Mouse (Mus musculus) neural tube, embryonic 13.5 days (tissue): Measurements from ENCODE around the gene Slc52a3. TPM values are rescaled to one million over a fixed set of nuclear protein-coding genes. Genes with fewer than 3 reads are reported as not detected.
A peak's percentile ranks its signal among the peaks of the same experiment; 100 is the strongest.

Experiments used
- ATAC-seq: fragments of 200-750 bp; cut with Nextera tagmentation; 2 replicates; pipeline ENCODE4 v1.8.0; 2017; ENCODE audit warnings: low read depth, mild to moderate bottlenecking, moderate TSS enrichment, moderate library complexity
- H3K27ac ChIP-seq: fragments of 300-500 bp; sonication (generic); replicated peaks from 2 replicates; pipeline ENCODE4 v1.5.1; 2015; ENCODE audit warnings: moderate library complexity, mild to moderate bottlenecking, inconsistent platforms
- H3K27me3 ChIP-seq: fragments of 300-500 bp; sonication (generic); 2 replicates; pipeline ENCODE4 v1.6.1; 2015; ENCODE audit warnings: mild to moderate bottlenecking, inconsistent platforms
- H3K36me3 ChIP-seq: fragments of 300-500 bp; sonication (generic); 2 replicates; pipeline ENCODE4 v1.6.1; 2015; ENCODE audit warnings: mild to moderate bottlenecking, inconsistent platforms
- H3K4me1 ChIP-seq: fragments of 300-500 bp; sonication (generic); replicated peaks from 2 replicates; pipeline ENCODE4 v1.6.1; 2015; ENCODE audit warnings: inconsistent platforms
- H3K4me2 ChIP-seq: fragments of 300-500 bp; sonication (generic); 2 replicates; pipeline ENCODE4 v1.6.1; 2015; ENCODE audit warnings: inconsistent platforms, mild to moderate bottlenecking, moderate library complexity
- H3K4me3 ChIP-seq: fragments of 300-500 bp; sonication (generic); 2 replicates; pipeline ENCODE4 v1.5.1; 2015; ENCODE audit warnings: mild to moderate bottlenecking, inconsistent platforms
- H3K9ac ChIP-seq: fragments of 300-500 bp; sonication (generic); 2 replicates; pipeline ENCODE4 v1.6.1; 2015; ENCODE audit warnings: moderate library complexity, mild to moderate bottlenecking, inconsistent platforms
- H3K9me3 ChIP-seq: fragments of 300-500 bp; sonication (generic); 2 replicates; pipeline ENCODE4 v1.6.1; 2016; ENCODE audit warnings: inconsistent platforms
- WGBS: fragments of 180-500 bp; shearing (Covaris S2); methylation state at CpG from one replicate; pipeline ENCODE4 v1.1.7; 2015; 5-methylcytosine and 5-hydroxymethylcytosine counted together
- polyA plus RNA-seq: library from polyadenylated mRNA; unstranded; fragments of >200 nt; fragmentation: Nextera tagmentation; extraction: Ambion mirVana; gene quantifications from 2 replicates; pipeline ENCODE4 v1.2.1, GENCODE M21; 2015

Gene Slc52a3
- polyA plus RNA-seq, 1 experiment from 2014 or later, result 0.99 TPM

GRCm38 (mm10) chr2:152030986-152031385, 34.7 kb downstream of the Slc52a3 start:
- no peak overlapping the region for H3K4me3 ChIP-seq
- H3K27ac ChIP-seq, result no peak overlapping the region
- H3K27me3 ChIP-seq, result peaks cover 22% of the 10 kb centered on the region
- no peak overlapping the region for H3K9ac ChIP-seq
- no peak overlapping the region for H3K4me2 ChIP-seq
- H3K4me1 ChIP-seq, result peaks cover 17% of the 10 kb centered on the region
- peaks cover 7% of the 10 kb centered on the region; the same call in 1 of the 2 replicates for H3K9me3 ChIP-seq
- H3K36me3 ChIP-seq, result no peaks in the 10 kb centered on the region
- no peak for ATAC-seq
- 87% methylated on average over 5 of the region's 5 CpGs for WGBS

GRCm38 (mm10) chr2:152040101-152040500, 43.8 kb downstream of the Slc52a3 start:
- no peak overlapping the region for H3K9ac ChIP-seq
- no peak for ATAC-seq
- no peaks in the 10 kb centered on the region for H3K36me3 ChIP-seq
- H3K27me3 ChIP-seq, result peaks cover 13% of the 10 kb centered on the region
- no peak overlapping the region for H3K27ac ChIP-seq
- no peak overlapping the region for H3K4me3 ChIP-seq
- no peak overlapping the region for H3K4me2 ChIP-seq
- H3K9me3 ChIP-seq, result peaks cover 7% of the 10 kb centered on the region; the same call in 1 of the 2 replicates
- H3K4me1 ChIP-seq, result peaks cover 11% of the 10 kb centered on the region; the same call in 1 of the 2 replicates

DNA sequence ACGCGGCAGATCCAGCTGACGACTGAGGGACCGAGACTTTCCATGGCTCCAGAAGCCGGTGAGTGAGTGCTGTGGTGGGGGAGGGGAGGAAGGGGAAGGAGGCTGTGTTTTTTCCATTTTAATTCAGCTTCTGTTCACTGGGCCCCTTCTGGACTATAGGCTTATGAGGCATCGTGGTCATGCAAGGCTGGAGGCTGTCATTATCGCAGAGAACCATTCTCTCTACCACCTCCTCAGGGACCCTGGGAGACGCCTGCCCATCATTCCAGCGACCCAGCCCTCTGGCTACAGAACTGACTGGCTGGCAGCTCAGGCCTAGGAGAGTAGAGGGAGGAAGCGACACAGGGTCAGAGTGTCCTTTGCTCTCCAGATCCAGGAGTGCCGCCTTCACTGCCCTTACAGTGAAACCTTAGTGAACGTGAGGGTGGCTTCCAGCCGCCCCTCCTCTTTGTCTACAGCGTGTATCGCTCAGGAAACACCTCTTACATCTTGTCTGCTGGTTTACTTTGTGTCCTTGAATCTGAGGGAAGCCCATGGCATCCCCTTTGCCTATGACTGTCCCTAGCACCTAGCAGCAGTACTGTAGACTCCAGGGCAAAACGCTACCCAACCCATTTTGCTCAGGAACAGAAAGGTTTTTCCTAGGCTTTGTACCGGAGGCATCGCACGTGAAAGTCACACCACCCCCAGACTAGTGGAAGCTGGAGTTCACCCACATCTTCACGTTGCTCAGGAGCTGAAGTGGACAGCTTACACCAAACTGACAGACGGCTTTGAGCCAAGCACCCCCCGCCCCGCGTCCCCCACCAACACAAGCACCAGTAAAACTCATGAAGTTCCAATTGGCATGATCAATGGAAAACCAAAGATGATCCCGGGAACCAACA, 51.0 kb downstream of the Slc52a3 start:
- Histone ChIP-seq H3K9me3 (0 out of 2 replicates have a peak, but pooled peaks cover 3% of the 10 kb centered on the region), H3K36me3 (no peaks in the 10 kb centered on the region), H3K27me3 (peaks cover 4% of the 10 kb centered on the region), H3K9ac (0 out of 2 replicates have a peak overlapping the region, but pooled peaks have one; percentile 2), H3K4me3 (peak overlapping the region; percentile 45; the same call in 1 of the 2 replicates), H3K27ac (peak overlapping the region; percentile 97), H3K4me1 (peaks cover 68% of the 10 kb centered on the region), H3K4me2 (peak overlapping the region; percentile 83)
- WGBS, result 1% methylated on average over 25 of the region's 25 CpGs
- ATAC-seq, result peak; percentile 34

- peak overlapping the region; percentile 97 for H3K27ac ChIP-seq
- H3K27me3 ChIP-seq, result peaks cover 10% of the 10 kb centered on the region
- ATAC-seq, result peak; percentile 46
- peak overlapping the region; percentile 45 for H3K4me3 ChIP-seq
- peaks cover 68% of the 10 kb centered on the region for H3K4me1 ChIP-seq
- peak overlapping the region; percentile 83 for H3K4me2 ChIP-seq
- H3K36me3 ChIP-seq, result no peaks in the 10 kb centered on the region
- peak overlapping the region; percentile 80 for H3K9ac ChIP-seq
- under 1% methylated on average over 78 of the region's 82 CpGs for WGBS
- 0 out of 2 replicates have a peak, but pooled peaks cover 3% of the 10 kb centered on the region for H3K9me3 ChIP-seq
These were observed 52.0 kb downstream of the Slc52a3 start for GRCm38 (mm10) chr2:152048003-152048980.

- Histone ChIP-seq H3K4me1 (peaks cover 66% of the 10 kb centered on the region), H3K36me3 (no peaks in the 10 kb centered on the region), H3K27ac (peak overlapping the region; percentile 97), H3K9ac (peak overlapping the region; percentile 80), H3K4me2 (peak overlapping the region; percentile 83), H3K27me3 (peaks cover 18% of the 10 kb centered on the region), H3K4me3 (peak overlapping the region; percentile 45), H3K9me3 (0 out of 2 replicates have a peak, but pooled peaks cover 3% of the 10 kb centered on the region)
- WGBS, result under 1% methylated on average over 24 of the region's 24 CpGs
- ATAC-seq, result peak; percentile 12
These were observed 52.7 kb downstream of the Slc52a3 start for GRCm38 (mm10) chr2:152048981-152049441.

DNA sequence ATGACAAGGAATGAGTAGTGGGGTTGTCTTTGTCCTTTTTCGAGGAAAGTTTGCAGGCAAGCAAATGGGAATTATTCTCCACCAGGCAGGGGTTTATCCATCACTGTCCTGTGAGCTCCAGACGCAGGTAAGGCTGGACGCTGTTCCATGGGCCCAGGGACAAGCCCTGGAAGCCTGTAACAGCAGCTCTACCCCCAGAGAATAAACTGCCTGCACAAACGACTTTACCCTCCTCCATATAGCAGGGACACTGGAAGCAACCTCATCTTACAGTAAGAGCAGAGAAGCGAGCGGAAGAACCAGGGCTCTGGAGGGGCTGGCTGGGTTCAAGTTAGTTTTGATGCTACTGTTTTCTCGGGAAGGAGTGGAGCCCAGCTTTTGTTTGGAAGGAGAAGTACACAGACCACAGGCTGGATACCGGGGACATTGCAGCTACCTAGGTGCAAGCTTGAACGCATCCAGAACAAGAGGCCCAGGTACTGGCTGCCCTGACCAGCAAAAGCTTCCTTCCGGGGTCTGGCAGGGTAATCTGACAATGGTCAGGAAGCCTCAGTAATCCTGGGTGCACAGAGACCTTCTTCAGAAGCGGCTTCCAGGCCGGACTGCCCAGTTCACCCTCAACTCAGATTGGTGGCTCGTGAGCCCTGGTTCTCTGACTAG, 53.4 kb downstream of the Slc52a3 start:
- Histone ChIP-seq H3K4me3 (peak overlapping the region; percentile 45), H3K27ac (peak overlapping the region; percentile 97), H3K9me3 (0 out of 2 replicates have a peak, but pooled peaks cover 3% of the 10 kb centered on the region), H3K4me2 (peak overlapping the region; percentile 83), H3K36me3 (no peaks in the 10 kb centered on the region), H3K27me3 (peaks cover 25% of the 10 kb centered on the region), H3K9ac (peak overlapping the region; percentile 80), H3K4me1 (peaks cover 60% of the 10 kb centered on the region)
- no peak for ATAC-seq
- 3% methylated on average over 13 of the region's 13 CpGs for WGBS

GRCm38 (mm10) chr2:152050316-152050715, 54.0 kb downstream of the Slc52a3 start:
- H3K4me3 ChIP-seq, result peak overlapping the region; percentile 45
- ATAC-seq, result peak; percentile 33
- no peaks in the 10 kb centered on the region for H3K36me3 ChIP-seq
- peaks cover 60% of the 10 kb centered on the region for H3K4me1 ChIP-seq
- H3K9me3 ChIP-seq, result 0 out of 2 replicates have a peak, but pooled peaks cover 3% of the 10 kb centered on the region
- H3K9ac ChIP-seq, result peak overlapping the region; percentile 80
- peaks cover 29% of the 10 kb centered on the region for H3K27me3 ChIP-seq
- H3K27ac ChIP-seq, result peak overlapping the region; percentile 97
- 1% methylated on average over 7 of the region's 7 CpGs for whole genome bisulfite sequencing
- H3K4me2 ChIP-seq, result peak overlapping the region; percentile 83

- H3K27ac ChIP-seq, result peak overlapping the region; percentile 97
- H3K4me2 ChIP-seq, result no peak overlapping the region
- H3K4me1 ChIP-seq, result peaks cover 66% of the 10 kb centered on the region
- H3K27me3 ChIP-seq, result peaks cover 34% of the 10 kb centered on the region
- H3K9ac ChIP-seq, result 0 out of 2 replicates have a peak overlapping the region, but pooled peaks have one; percentile 27
- no peak overlapping the region for H3K4me3 ChIP-seq
- no peaks in the 10 kb centered on the region for H3K9me3 ChIP-seq
- H3K36me3 ChIP-seq, result no peaks in the 10 kb centered on the region
- no peak for ATAC-seq
- WGBS, result 29% methylated on average over 3 of the region's 3 CpGs
These were observed 55.7 kb downstream of the Slc52a3 start for GRCm38 (mm10) chr2:152051985-152052384.

DNA sequence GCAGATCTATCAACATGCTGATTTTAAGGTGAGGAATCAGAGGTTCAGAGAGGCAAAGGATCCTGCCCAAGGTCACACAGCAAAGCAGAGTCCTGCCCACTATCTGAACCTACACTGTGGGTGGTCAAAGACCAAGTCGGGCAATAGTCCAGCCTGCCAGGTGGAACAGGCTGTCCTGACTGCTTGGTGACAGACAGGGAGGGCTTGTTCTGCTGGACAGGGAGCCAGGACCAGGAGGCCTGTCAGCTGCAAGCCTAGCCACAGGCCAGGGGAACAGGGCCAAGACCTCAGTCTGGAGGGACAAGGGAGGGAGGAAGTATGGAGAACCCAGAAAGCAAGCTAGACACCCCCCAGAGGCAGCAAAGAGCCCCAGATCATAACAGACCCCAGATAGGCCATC, 59.1 kb downstream of the Slc52a3 start:
- Histone ChIP-seq H3K27me3 (peaks cover 34% of the 10 kb centered on the region), H3K27ac (no peak overlapping the region), H3K4me1 (peaks cover 37% of the 10 kb centered on the region), H3K4me3 (no peak overlapping the region), H3K9ac (no peak overlapping the region), H3K9me3 (no peaks in the 10 kb centered on the region), H3K36me3 (no peaks in the 10 kb centered on the region), H3K4me2 (no peak overlapping the region)
- WGBS, result 82% methylated on average over 1 of the region's 1 CpGs
- no peak for ATAC-seq

DNA sequence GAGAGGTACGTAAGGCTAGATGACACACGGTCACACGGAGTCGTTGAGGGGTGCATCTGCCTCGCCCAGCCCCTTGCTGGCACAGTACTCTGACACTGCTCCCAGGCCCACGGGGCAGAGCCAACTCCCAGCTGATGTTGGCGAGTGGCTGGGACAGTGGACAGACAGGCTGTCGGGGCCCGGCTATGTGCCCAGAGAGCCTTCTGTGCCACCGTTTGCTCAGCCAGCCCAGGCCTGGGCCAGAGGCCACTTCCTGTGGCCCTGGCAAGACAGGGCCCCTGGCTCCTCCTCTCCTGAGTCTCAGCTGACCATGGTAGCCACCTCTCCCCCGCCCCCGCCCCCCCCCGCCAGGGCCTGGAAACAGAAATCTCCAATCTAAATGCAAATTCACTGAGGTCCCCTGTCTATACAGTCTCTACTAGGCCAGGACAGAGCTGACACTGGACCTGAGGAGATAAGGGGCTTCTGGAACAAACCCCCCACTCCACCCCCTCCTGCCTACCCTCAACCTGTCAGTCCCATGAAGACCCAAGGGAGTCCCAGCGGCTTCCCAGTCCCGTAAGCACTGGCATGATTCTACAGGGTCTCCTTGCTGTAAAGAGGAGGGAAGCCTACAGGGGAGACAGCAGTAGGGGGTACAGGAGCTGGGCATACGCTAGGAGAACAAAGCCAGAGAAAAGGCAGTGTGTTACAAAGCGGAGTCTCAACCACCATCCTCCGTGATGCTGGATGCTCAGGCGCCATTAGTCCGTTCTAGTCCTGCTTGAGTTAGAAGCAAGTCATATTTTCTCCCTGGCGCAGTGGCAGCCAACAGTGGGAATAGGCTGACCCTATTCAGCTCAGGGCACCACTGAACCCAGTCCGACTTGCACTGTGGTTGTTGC, 60.3 kb downstream of the Slc52a3 start:
- no peaks in the 10 kb centered on the region for H3K36me3 ChIP-seq
- WGBS, result 61% methylated on average over 22 of the region's 22 CpGs
- no peak overlapping the region for H3K4me3 ChIP-seq
- peak; percentile 20; the same call in 1 of the 2 replicates for ATAC-seq
- H3K4me2 ChIP-seq, result no peak overlapping the region
- H3K27me3 ChIP-seq, result peaks cover 34% of the 10 kb centered on the region
- no peaks in the 10 kb centered on the region for H3K9me3 ChIP-seq
- peak overlapping the region; percentile 54 for H3K27ac ChIP-seq
- peak overlapping the region; percentile 45; the same call in 1 of the 2 replicates for H3K9ac ChIP-seq
- peaks cover 25% of the 10 kb centered on the region for H3K4me1 ChIP-seq
